Mouse (Mus musculus): ENCODE measurements around the gene Iqgap2.

Iqgap2 gene

DNA sequence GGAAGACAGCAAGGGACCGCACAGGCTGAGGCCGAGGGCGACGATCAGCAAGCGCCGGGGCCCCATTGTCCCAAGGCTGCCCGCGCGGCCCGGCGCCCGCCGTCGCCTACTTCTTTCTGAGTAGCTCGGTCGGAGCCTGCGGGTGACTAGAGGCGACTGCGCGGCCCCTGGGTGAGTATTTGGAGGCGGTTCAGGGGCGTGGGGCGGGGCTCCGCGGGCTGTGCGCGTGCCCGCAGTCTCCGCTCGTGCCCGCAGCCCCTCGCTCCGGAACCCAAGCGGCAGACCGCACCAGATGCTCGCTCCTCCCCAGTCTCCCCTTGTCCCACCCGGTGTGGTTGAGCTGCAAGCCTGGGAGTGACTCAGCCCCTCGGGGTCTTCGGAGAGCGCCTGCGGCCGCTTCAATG, 273.4 kb downstream of the Iqgap2 start, which contains the start of gene F2r:
Gene F2r, minus strand, starts transcription at position 179 of the 404 bp plus-strand sequence.
- DNase-seq (ENCODE audit: low read depth, low spot score): peak; percentile 88

- DNase-seq (ENCODE audit: low read depth, low spot score): peak; percentile 9
These were observed 274.0 kb downstream of the Iqgap2 start for GRCm38 (mm10) chr13:95617671-95618171.

- peak; percentile 36 for DNase-seq (ENCODE audit: low read depth, low spot score)
These were observed 274.5 kb downstream of the Iqgap2 start for GRCm38 (mm10) chr13:95617082-95617670.

DNA sequence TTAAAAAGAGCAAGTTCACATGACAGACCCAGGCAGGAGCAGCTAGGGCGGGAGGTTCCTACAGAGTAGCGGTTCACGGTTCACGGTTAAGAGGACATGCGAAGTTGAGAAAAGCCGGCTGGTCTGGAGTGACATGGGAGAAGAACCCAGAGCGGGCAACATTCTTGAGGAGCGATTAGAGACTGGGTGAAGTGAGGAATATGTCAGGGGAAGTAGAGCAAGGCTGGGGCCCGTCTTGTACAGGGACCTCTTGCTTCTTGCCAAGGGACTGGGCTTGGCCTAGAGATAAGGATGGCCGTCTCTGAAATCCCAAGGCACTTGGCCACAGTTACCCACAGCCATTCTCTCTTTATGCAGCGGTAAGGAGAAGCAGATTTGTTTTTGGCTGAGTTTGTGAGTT, 275.2 kb downstream of the Iqgap2 start:
- DNase-seq (ENCODE audit: low read depth, low spot score): no peak

DNA sequence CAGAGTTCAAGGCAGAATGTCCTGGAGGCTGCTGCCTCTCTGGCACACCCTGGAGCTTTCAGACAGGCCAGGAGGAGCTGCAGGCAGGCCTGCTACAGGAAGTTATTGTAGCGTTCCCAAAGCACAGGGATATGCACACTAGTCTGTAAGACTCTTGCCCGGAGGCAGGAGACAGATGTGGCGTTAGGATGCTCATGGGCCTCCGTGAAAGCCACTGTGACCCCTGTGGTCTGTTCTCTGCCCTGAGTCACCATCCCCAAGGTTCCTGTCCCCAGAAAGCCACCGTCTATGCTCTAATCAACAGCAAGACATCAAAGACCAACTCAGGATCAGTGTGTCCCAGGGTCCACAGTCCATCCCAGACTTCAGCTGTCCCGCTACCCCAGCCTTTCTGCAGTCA, 277.0 kb downstream of the Iqgap2 start:
- DNase-seq (ENCODE audit: low read depth, low spot score): no peak

GRCm38 (mm10) chr13:95612243-95612642, 279.5 kb downstream of the Iqgap2 start:
- DNase-seq (ENCODE audit: low read depth, low spot score): no peak

GRCm38 (mm10) chr13:95611752-95612151, 280.0 kb downstream of the Iqgap2 start:
- DNase-seq (ENCODE audit: low read depth, low spot score): no peak

GRCm38 (mm10) chr13:95610786-95611562, 280.7 kb downstream of the Iqgap2 start:
- DNase-seq (ENCODE audit: low read depth, low spot score): no peak

- no peak for DNase-seq (ENCODE audit: low read depth, low spot score)
These were observed 282.7 kb downstream of the Iqgap2 start for GRCm38 (mm10) chr13:95609088-95609420.

GRCm38 (mm10) chr13:95608416-95609087, 283.2 kb downstream of the Iqgap2 start:
- DNase-seq (ENCODE audit: low read depth, low spot score): no peak

- DNase-seq (ENCODE audit: low read depth, low spot score): no peak
These were observed 284.7 kb downstream of the Iqgap2 start for GRCm38 (mm10) chr13:95607019-95607418.

GRCm38 (mm10) chr13:95604288-95604687, 287.4 kb downstream of the Iqgap2 start:
- no peak for DNase-seq (ENCODE audit: low read depth, low spot score)

DNA sequence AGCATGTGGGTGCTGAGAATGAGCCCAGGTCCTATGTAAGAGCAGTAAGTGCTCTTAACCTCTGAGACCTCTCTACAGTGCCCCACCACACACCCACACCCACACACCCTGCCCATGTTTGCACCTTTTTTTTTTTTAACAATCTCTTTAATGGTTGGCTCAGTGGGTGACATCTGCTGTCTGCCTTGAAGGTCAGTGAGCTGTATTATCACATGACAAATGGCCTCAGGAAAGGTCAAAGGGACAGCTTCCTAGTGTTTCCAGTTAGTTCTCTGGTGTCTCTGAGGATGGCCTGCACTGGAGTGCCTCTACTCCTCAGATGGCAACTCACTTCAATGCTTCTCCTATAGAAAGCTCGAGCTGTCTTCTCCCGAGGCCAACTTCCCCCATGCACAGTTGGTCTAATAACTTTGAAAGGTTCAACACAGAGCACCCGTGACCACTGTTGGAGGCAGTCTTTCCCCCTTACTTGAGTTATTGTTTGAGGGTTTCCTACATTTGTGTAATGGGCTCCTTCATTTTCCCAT, 291.8 kb downstream of the Iqgap2 start:
- no peak for DNase-seq (ENCODE audit: low read depth, low spot score)

DNA sequence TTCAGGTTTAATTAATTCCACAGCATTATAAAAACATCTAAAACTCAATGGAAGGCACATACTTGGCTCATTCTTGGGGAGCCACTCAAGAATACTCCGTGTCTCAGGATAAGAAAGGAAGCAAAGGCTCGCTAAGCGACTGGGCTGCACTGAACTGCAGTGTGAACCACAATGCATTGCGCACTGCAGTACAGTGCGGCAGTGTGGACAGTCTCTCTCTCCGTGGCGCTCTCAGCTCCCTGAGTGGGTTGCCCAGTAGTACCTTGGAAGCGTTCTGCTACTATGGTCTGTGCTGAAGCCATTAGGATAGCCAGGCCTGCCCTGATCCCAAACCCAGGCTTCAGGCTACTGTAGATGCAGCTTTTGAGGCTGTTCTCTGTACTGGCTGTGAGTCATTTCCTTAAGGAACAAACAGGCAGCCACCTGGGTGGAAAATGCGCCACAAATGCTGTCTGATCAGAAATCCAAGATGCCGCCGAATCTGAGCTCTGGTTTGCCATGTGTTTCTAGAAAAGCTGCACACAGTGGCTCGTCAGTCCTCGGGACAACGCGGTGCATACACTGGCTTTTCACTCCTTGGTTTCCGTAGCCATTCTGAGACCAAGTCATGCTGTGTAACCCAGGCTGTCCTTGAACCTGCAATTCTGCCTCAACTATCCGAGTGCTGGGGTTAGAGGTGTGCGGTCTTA, 293.3 kb downstream of the Iqgap2 start:
- DNase-seq (ENCODE audit: low read depth, low spot score): no peak

GRCm38 (mm10) chr13:95597578-95597977, 294.1 kb downstream of the Iqgap2 start:
- no peak for DNase-seq (ENCODE audit: low read depth, low spot score)

- no peak for DNase-seq (ENCODE audit: low read depth, low spot score)
These were observed 295.0 kb downstream of the Iqgap2 start for GRCm38 (mm10) chr13:95596689-95597088.

GRCm38 (mm10) chr13:95595921-95596320, 295.8 kb downstream of the Iqgap2 start:
- DNase-seq (ENCODE audit: low read depth, low spot score): no peak

DNA sequence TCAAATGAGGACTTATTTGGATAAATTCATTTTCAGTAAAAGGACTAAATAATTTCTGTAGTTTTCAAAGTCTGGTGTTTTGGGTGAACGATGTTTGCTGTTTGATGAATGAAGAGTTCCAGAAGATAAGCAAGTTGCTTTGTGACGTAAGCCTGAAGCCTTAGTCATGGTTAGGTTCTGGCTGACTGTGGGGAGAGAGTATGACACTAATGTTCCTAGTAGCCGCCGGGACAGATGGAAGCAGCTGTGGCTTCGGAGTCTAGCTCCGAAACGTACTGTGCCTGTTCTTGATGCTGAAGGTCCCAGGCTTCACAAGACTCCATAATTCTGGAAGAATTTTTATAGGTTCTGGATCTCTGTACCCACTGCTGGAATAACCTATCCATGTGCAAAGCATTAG, 296.3 kb downstream of the Iqgap2 start:
- DNase-seq (ENCODE audit: low read depth, low spot score): no peak

GRCm38 (mm10) chr13:95592860-95593259, 298.9 kb downstream of the Iqgap2 start:
- DNase-seq (ENCODE audit: low read depth, low spot score): peak; percentile 85

- no peak for DNase-seq (ENCODE audit: low read depth, low spot score)
These were observed 300.1 kb downstream of the Iqgap2 start for GRCm38 (mm10) chr13:95591606-95592005.

- no peak for DNase-seq (ENCODE audit: low read depth, low spot score)
These were observed 304.1 kb downstream of the Iqgap2 start for GRCm38 (mm10) chr13:95587628-95588027.

- DNase-seq (ENCODE audit: low read depth, low spot score): no peak
These were observed 306.8 kb downstream of the Iqgap2 start for GRCm38 (mm10) chr13:95584898-95585297.
